Mouse (Mus musculus) Muller cell, postnatal 12 days (primary cell): ENCODE results near the gene E130114P18Rik.

Source experiments
- DNase-seq: peaks from one replicate; pipeline ENCODE4 v3.0.0-alpha.2; 2015; ENCODE audit errors: inconsistent ontology term

Gene E130114P18Rik

DNA sequence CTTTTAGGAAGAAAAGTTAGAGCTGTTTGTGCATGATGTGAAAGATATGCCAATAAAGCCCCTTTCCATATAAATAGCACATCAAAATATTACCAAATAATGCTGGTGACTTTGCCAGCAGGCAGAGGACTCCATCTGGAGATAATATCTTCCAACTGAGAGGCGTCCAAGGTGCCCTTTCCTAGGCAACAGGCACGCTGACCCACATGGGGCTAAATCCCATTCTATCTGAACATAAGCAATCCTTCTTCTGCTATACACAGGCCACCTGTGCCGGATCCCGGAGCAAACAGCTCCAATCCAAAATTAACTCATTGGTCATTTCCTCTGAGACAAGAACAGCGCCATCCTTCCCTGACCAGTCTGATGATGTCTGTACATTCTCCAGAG lies 128.3 kb downstream of the E130114P18Rik start:
- DNase-seq = no peak

GRCm38 (mm10) chr4:97648825-97649625 lies 128.9 kb downstream of the E130114P18Rik start:
- peak; percentile 97 for DNase-seq

- peak; percentile 41 for DNase-seq
Observed at GRCm38 (mm10) chr4:97648436-97648707, 129.5 kb downstream of the E130114P18Rik start.

- peak; percentile 67 for DNase-seq
Observed at GRCm38 (mm10) chr4:97647700-97648435, 130.0 kb downstream of the E130114P18Rik start.

GRCm38 (mm10) chr4:97647236-97647635 lies 130.6 kb downstream of the E130114P18Rik start:
- DNase-seq = no peak

GRCm38 (mm10) chr4:97640385-97640784 lies 137.5 kb downstream of the E130114P18Rik start:
- no peak for DNase-seq

- DNase-seq = no peak
Observed at GRCm38 (mm10) chr4:97636569-97636968, 141.3 kb downstream of the E130114P18Rik start.

DNA sequence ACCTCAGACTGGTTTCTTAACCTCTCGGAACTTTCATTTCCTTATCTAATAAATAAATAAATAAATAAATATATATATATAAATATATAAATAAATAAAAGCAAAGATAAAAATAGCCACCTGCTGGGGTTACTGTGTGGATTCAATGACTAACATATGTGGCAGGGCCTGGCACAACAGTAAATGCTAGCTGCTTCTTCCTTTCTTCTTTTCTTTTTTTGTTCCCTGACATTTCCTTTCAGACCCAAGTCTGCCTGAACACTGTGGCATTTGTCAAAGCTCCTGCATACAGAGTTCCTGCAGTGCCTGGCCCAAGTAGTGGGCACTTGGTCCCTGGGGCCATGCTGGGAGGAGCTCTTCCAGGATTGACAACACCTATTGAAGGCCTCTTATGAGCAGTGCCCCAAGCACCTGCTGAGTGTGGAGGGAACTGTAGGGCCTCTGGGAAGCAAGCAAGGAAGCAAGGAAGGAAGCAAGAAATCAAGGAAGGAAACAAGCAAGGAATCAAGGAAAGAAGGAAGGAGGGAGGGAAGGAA lies 142.1 kb downstream of the E130114P18Rik start:
- DNase-seq = no peak

GRCm38 (mm10) chr4:97635296-97635755 lies 142.6 kb downstream of the E130114P18Rik start:
- no peak for DNase-seq

GRCm38 (mm10) chr4:97628881-97629605 lies 148.8 kb downstream of the E130114P18Rik start:
- peak; percentile 74 for DNase-seq

- peak; percentile 51 for DNase-seq
Observed at GRCm38 (mm10) chr4:97626002-97626720, 151.7 kb downstream of the E130114P18Rik start.

DNA sequence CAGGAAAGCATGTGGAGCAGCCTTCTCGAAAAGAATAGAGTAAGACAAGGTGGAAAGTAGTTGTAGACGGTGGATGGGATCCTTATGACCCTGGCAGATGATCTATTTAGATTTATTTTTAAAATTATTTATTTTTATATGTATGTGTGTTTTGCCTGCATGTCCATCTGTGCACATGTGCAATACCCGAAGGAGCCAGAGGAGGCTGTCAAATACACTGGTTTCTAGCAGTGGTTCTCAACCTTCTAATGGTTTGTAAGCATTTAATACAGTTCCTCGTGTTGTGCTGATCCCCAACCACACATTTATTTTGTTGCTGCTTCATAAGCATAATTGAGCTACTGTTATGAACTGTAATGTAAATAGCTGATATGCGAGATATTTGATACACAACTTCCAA lies 154.7 kb downstream of the E130114P18Rik start:
- no peak for DNase-seq

DNA sequence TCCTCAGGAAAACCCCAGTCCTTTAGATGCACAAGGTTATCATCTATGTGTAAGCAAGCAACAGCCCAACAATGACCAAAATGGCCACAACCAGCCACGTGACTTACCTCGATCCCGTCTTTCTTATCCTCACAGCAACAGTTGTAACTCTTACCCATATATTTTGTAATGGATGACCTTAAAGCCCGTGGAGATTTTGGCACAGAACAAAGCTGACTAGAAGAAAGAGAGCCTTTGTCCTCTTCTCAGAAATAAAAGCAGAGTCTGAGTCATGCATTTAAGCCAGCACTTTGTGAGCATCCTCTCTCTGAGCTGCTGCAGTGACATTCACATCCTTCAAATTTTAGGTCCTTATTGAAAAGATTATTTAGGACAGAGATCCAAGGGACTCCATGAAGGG lies 156.1 kb downstream of the E130114P18Rik start:
- peak; percentile 89 for DNase-seq

DNA sequence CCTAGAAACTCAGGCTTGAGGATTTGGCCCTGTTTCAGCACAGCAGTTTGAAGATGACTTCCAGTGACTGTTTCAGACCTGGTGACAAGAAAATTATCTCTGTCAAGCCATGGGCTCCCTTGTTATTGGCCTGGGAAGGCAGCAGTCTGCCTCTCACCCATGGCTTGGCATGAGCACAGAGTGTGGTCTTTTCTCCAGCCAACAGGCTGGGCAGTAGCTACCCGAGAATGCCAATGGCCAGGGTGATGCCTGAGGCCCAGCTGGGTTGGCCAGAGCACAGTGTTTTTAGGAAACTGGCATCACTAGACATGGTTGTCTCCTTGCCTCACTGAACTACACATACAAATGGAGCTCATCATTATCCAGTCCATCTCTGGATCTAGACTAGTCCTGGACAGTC lies 157.5 kb downstream of the E130114P18Rik start:
- peak; percentile 65 for DNase-seq

- peak; percentile 75 for DNase-seq
Observed at GRCm38 (mm10) chr4:97618668-97619373, 159.1 kb downstream of the E130114P18Rik start.

DNA sequence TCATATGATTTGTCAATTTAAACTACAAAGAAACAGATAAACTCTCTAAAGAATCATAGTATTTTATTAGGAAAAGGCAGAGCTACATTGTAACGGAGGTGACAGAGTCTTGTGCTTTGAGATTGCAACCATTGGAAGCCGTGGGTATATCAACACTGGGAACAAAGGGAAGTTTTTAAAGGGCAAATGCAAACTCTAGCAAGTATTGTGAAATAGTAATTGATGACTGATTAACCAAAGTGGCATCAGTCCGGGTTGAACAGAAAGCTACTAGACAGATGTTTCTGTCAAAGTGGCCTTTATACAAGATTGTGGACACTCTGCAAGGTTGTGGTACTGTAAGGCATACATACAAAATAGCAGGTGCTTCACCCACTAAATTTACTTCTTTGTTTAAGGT lies 162.8 kb downstream of the E130114P18Rik start:
- DNase-seq = no peak

GRCm38 (mm10) chr4:97611251-97611847 lies 166.5 kb downstream of the E130114P18Rik start:
- DNase-seq = peak; percentile 79

GRCm38 (mm10) chr4:97609831-97610727 lies 167.8 kb downstream of the E130114P18Rik start:
- DNase-seq = peak; percentile 62

DNA sequence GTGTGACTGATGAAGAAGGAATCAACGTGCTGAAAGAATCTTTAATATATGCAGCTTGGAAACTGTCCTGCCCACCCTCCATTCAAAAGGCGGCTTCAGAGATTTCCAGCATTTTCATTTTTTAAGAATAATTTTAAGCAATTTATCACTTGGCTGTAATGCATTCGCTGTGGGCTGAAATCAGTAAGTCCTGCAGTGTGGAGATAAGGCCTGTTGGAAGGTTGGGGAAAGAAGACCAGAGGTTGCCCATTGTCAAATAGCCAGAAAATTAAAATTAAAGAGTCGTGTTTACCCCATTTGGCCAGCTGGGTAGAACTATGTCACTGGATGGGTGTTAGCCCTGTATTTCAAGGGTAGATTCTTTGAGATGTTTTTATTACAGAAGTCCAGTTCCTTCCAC lies 168.5 kb downstream of the E130114P18Rik start:
- DNase-seq = no peak
